Mouse (Mus musculus) brain, embryonic 14.5 days (tissue): ENCODE data around the gene Gmpr.
A peak's percentile ranks its signal among the peaks of the same experiment; 100 is the strongest.

Source experiments
- CTCF ChIP-seq: fragments of 200-500 bp; IDR thresholded peaks from 2 replicates; pipeline ENCODE4 v1.5.1; 2012; ENCODE audit warnings: inconsistent platforms, mild to moderate bottlenecking, moderate library complexity, borderline replicate concordance; ENCODE audit not compliant: insufficient read depth, insufficient read length; ENCODE audit errors: extremely low read depth
- POLR2A ChIP-seq: fragments of 200-500 bp; IDR thresholded peaks from 2 replicates; pipeline ENCODE4 v1.6.1; 2012; ENCODE audit warnings: mild to moderate bottlenecking, inconsistent platforms, borderline replicate concordance; ENCODE audit not compliant: poor library complexity, insufficient read depth, insufficient read length, severe bottlenecking; ENCODE audit errors: extremely low read depth

DNA sequence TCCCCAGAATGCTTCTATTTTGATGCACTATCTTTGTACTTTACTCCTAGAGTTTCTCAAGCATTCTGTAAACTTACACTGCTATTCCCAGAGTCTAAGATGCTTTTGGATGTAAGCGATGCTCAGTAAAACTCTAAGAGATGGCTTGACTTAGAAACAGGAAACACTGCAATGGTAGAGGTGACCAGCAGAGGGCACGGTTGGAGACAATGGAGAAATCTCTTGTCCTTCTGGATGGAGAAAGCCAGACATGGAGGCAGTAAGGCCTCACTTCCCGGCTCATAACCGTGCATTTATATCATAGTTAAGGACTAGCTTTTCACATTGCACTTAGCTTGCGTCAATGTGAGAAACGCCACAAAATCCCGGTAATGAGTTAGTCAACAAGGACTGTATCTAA, 53.3 kb downstream of the Gmpr start:
- TF ChIP-seq CTCF (peak; percentile 63; the same call in 1 of the 2 replicates), POLR2A (no peak)
